Mouse (Mus musculus) spleen, adult 2 months (tissue): ENCODE results near the gene Lmtk3.

ENCODE experiments used
- CTCF ChIP-seq: fragments of 200-500 bp; IDR thresholded peaks from 2 replicates; pipeline ENCODE4 v1.5.1; 2011; ENCODE audit warnings: mild to moderate bottlenecking, inconsistent platforms; ENCODE audit not compliant: insufficient read depth, insufficient read length, insufficient replicate concordance; ENCODE audit errors: extremely low read depth
- POLR2A ChIP-seq: fragments of 200-500 bp; IDR thresholded peaks from 2 replicates; pipeline ENCODE4 v1.6.1; 2011; ENCODE audit warnings: low read depth, low read length, inconsistent platforms

DNA sequence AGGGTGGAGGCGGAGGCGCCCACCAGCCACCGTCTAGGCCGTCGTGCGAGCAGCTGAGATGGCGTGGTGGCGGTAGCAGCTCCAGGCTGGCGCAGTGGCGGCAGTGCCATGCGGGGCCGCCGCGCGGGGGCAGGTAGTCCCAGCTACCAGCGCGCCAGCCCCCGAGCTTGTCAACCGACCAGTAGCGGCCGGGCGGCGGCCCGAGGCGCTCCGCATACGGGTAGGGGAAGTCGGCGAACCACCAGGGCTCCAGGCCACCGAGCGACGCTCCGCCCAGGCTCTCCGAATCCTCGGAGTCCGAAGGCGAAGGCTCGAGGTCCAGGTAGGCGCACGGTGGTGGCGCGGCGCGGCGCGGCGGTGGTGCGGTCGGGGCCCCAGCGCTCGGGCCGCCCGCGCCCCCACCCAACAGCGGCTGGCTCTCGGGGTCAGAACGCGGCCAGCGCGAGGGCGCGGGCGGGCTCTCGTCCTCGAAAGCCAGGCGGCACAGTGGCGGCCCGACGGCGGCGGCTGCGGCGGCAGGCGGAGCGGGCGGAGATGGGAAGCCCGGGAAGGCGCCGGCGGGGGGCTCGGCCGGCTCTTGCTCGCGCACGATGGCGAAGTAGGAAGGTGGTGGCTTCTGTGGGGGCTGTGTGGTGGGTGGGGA is 49.7 kb downstream of the Lmtk3 start:
- TF ChIP-seq CTCF (no peak), POLR2A (no peak)
